Mouse (Mus musculus): Measurements from ENCODE around the gene Tia1.

Gene Tia1

DNA sequence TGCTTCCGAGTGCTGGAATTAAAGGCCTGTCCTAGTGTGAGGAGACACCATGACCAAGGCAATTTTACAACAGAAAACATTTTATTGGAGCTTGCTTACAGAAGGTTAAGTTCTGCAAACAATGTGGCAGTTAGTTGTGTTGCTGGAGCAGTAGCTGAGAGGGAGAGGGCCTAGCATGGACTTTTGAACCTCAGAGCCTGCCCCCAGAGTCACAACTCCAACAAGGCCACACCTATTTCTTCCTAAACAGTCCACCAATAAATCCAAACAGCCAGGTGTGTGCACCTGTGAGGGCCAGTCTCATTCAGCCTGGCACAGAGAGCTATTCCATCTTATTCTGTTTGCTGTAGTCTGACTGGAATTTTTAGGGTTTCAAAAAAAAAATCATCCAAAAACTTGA, 29.7 kb downstream of the Tia1 start:
- no peak for DNase-seq (ENCODE audit: low spot score)

DNA sequence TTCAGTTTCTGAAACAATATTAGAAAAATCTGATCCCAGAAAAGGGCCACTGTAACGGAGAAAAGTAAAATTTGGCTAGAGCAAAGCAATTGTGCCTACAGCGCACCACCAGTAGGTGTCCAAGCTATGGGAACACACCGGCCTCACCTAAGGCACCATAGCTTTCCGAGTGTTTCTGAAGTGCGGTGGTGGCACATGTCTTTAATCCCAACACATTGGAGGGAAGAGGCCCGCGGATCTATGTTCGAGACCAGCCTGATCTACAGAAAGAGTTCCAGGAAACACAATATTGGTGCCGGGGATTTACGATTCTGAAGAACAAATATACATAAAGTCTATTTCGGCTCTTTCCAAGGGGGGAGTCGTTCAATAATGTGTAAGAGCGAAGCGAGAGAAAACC, 33.7 kb downstream of the Tia1 start:
- DNase-seq (ENCODE audit: low spot score): no peak

DNA sequence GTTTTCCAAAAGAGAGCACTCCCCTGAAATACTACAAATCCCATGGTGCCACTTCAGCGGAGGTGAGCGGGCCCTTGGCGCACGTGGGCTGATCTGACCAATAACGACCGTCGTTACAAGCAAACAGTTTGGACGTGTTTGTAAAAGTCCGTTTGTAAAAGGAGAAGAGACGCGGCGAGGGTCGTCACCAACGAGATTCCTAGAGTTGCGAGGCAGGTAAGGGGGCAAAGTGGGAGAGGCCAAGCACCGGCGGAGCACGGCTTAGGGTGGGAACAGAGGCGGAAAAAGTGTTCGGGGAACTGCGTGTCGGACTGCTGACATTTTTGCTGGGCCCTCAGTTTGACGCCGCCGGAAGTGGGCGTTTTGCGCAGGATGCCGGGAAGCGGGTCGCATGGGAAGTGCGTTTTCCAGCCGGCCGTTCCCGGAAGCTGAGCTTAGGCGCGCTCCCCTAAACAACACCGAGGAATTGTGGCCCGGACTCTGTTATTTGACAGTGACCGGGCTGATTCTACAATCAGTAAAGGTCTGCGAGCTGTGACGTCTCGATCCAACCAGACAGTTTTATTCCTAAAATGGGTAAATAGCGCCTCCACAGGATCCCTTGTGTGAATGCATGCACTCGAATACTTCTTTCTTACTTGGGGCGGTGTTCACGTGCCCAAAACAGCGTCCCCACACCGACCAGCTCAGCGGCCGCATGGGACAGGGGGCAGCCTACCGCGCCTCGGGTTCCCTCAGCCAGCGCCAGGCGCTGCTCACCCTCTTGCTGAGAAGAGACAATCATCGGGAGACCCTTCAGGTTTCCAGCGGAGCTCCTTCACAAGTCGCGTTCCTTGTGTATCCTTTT, 34.5 kb downstream of the Tia1 start, which contains the start of gene C87436:
Gene C87436 (plus strand): TSS at position 103 of the 847 bp plus-strand sequence.
- DNase-seq (ENCODE audit: low spot score): peak; percentile 94

DNA sequence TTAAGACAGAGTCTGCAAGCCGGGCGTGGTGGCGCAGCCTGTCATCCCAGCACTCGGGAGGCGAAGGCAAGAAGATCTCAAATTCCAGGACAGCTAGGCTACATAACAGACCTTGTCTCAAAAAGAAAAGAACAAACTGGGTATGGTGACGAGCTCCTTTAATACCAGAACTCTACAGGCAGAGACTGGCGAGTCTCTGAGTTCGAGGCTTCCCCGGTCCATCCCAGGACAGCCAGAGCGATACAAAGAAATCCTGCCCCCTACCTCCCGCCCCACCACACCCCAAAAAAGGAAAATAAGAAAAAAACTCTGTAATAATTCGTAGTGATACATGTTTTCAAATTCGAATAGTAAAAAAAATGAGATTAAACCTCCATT, 35.1 kb downstream of the Tia1 start:
- DNase-seq (ENCODE audit: low spot score): no peak

DNA sequence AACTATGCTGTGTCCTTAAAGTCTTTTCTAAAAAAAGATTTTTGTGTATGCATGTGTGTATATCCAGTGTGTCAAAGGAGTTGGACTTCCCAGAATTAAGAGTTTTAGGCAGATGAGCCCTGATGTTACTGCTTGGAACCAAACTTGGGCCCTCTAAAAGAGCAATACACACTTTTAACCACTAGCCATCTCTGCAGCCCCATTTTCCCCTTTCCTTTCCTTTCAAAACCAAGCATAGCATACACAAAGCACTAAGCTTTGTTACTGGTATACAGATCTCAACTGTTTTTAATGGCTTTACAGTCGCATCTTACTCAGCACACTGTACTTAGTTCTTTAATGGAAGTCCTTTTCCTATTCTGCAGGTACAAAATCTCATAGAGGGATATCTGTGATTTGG, 35.5 kb downstream of the Tia1 start:
- no peak for DNase-seq (ENCODE audit: low spot score)

DNA sequence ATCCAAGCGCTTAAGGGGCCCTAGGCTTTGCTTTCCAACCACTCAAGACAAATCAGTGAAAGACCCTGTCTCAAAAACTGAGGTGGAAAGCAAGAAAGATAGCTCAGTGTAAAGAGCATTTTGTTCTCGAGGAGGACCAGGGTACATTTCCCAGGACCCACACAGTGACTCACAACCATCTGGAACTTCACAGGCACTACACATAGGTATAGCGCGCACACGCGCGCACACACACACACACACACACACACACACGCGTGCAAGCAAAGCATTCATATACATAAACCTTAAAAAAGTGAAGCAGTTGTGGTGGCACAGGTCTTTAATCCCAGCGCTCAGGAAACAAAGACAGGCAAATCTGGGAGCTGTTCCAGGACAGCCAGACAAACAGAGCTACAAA, 37.6 kb downstream of the Tia1 start:
- DNase-seq (ENCODE audit: low spot score): no peak

DNA sequence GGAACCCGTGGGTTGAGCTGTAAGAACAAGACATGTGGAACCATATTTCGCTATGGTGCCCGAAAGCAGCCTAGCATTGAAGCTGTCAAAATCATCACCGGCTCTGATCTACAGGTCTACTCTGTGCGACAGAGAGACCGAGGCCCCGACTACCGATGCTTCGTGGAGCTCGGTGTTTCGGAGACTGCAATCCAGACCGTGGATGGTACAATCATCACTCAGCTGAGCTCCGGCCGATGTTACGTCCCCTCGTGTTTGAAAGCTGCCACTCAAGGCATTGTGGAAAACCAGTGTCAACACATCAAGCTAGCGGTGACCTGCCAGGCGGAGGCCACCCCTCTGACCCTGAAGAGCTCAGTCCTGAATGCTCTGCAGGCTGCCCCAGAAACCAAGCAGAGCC, 41.5 kb downstream of the Tia1 start:
- no peak for DNase-seq (ENCODE audit: low spot score)

DNA sequence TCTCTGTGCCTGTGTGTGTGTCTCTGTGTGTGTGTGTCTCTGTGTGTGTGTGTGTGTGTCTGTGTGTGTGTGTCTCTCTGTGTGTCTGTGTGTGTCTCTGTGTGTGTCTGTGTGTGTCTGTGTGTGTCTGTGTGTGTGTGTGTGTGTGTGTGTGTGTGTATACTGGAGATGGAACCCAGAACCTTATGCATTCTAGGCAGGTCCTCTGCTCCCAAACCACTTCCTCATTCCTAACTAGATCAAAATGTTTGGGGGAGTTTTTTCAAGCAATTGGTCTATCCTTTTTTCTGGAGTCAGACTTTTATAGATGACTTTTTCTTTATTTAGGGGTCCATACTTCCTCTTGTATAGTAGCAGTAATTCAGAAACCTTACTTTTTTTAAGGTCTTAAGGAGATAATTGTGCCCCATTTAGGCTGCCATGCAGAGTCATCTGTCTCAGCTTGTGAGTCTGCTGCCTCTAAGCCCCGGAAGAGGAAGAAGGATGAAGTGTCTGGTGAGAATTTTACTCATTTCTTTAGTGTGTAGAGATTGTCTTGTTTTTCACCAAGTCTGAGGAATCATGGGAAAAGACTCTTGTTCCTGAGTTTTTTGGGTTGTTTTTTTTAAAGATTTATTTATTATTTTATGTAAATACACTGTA, 43.0 kb downstream of the Tia1 start:
- DNase-seq (ENCODE audit: low spot score): no peak

DNA sequence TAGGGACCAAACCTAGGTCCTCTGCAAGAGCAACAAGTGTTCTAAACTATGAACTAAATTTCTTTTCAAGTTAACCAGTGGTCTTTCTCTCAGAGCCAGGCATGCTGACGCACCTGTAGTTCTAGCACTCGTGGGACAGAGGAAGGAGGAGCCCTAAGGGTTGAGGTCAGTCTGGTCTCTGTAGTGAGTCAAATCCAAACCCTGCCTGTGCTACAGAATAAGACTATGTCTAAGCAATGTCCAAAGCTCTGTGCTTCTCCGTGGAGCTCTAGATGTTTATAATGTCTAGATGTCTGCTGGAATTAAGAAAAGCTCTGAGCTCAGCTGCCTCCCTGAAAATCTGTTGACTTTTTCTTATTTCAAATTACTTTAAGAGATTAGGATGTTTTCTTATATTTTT, 52.7 kb downstream of the Tia1 start:
- DNase-seq (ENCODE audit: low spot score): no peak

DNA sequence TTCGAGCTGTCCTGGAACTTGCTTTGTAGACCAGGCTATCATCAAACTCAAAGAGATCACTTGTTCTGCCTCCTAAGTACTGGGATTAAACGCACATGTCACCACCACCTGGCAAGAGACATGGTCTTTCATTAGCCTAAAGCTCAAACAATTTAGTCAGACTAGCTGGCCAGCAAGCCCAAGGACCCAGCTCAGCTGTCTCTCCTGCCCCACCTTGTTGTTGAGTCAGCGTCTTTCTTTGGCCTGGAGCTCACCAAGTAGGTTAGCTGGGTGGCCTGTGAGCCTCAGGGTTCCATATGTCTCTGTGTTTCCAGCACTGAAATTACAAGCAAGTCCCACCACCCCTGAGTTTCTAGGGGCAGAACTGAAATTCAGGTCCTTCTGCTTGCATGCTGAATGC, 59.1 kb downstream of the Tia1 start:
- no peak for DNase-seq (ENCODE audit: low spot score)

DNA sequence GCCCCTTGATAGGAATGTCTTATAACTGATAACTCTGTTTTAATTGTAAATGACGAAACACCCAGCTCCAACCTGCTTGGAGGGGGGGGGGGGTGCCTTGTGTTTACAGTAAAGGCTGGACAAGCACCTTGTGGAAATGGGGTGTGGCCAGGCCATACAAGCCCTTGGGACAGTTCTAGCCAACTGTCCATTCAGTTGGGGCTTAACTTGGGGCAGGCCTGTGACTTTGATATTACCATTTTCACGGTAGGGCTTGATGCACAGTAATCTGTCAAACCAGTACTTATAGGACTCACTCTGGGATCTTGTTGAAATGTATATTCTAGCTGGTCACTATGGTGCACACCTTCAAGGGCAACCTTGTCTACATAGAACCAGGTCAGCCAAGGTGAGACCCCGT, 67.3 kb downstream of the Tia1 start:
- no peak for DNase-seq (ENCODE audit: low spot score)

DNA sequence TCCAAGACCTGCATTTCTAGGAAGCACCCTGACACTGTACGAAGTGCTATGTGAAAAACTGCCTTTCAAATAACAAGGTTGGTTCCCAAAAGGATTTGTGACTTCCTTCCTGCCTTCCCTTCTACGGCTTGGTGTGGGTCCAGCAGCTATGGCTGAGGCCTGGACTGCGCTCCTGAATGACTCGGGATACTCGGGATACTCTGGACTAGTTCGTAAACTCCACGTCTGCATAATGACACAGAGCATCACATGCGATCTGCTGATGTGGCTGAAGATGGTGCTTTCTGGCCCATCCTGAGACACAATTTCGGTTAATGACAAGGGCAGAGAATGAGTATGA, 67.7 kb downstream of the Tia1 start:
- DNase-seq (ENCODE audit: low spot score): no peak

DNA sequence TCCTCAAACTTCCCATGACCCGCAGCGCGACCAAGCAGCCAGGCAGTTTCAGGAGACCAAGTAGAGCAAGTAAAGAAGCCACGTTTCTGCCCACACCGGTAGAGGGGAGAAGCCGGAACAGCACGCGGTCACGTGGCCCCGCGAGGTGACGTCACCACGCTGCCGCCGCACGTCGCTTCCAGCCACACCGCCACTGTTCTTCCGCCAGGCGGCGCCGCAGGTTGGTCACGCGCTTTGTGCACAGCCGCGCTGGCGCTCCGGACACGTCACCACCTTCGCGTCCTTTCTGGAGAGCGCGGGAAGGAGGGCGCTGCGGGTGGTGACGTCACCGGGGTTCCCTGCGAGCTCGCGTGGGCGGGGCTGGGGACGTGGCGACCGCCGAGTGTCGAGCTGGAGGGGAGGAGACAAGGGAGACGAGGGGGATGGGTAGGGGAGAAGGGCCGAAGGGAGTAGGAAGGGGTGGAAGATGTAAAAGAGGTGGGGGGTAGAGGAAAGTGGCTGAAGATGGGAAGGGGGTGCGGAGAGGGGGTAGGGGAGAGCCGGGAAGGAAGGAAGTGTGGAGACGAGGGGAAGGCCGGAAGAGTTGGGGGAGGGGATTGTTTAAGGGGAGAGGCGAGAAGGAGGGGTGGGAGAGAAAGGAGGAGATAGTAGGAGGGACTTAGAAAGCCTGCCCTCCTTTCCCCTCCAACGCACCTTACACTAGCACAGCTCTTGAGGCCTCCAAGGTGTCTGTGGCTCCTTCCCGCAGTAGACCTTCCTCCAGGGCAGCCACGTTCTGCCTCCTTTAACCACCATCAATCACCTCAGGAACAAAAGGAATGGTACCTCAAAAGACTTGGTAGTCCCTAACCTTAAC, 68.3 kb downstream of the Tia1 start:
- DNase-seq (ENCODE audit: low spot score): peak; percentile 100

DNA sequence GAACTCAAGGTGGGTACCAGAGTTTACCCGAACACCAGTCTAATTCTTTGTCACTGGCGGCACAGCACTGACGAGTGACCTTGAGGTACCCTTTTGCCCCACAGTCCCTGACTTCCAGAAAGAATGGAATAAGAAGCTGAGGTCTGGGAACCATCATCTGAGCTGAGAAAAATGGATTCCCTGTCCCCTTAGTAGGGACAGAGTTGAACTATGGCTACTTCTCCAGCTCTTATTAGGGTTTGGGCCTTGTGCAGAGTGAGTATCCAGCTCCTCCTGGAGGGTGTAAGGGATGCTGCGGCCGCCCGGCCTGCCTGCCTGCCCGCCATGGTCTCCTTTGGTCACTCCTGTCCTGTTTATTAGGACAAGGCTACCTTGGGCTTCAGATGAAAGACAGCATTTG, 69.1 kb downstream of the Tia1 start:
- DNase-seq (ENCODE audit: low spot score): no peak

DNA sequence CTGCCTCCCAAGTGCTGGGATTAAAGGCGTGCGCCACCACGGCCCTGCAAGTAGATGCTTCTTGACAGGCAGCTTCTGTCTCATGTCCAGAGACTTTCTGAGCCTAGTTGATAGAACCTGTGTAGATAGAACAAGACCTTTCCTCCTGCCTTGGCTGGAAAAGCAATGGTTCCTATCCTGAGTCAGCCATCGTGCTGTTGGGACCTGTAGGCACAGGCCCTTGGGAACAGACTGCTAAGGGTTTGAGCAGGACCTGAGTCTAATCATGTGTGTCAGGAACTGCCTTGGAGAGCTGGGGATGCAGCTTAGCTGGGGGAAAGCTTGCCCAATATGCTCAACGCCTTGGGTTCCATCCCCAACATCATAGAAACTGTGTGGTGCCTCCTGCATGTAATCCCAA, 70.1 kb downstream of the Tia1 start:
- no peak for DNase-seq (ENCODE audit: low spot score)

DNA sequence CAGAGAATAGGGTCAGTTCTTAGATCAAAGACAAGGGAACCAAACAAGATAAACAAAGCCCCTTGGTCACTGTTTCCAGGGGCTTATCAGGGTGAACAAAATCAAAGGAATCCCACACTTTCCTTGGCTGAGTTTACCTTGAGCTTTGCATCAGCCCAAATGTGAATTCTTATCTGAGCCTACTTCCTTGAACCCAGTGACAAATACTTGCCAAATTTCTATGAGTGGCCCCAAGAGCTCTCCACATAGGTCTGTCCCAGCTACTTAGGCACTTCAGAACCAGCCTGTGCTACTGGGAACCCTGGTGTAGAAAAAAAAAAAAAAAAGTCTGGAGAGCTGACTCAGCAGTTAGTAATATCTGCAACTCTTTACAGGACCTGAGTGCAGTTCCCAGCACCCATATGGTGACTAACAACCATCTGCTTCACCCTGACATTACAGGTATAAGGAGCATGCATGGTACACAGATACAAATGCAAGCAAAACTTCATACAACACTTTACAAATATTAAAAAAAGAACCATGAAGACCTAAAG, 70.7 kb downstream of the Tia1 start:
- no peak for DNase-seq (ENCODE audit: low spot score)

DNA sequence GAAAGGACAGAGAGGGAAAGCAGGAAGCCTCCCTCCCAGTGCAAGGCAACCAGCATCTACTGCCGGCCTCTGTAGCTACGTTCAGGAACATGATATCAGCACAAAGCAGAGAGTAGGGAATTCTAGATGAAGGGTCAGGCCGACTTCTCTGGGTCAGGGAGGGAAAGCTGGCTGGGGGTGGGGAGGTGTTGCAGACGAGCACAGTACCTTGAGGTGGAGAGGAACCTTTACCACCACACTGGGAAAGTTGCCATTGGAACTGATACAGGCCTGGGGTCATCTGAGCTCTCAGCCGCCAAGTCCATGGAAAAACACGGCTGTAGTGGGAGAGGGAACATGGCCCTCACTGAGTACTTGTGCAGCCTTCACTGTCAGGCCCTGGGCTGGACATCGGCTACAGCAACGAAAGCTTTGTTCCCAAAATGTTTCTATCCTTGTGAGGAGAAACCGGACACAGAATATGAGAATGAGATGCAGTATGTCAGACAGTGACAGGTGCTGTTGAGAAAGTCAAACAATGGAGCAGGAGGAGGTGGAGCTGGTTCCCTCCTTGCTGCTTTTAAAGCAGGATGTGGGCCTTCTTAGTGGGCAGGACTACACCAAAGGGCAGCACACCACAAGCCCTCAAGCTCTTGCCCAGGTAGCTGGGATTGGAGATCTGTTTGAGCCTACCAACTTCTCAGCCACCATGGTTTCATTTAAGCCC, 71.6 kb downstream of the Tia1 start:
- DNase-seq (ENCODE audit: low spot score): no peak

DNA sequence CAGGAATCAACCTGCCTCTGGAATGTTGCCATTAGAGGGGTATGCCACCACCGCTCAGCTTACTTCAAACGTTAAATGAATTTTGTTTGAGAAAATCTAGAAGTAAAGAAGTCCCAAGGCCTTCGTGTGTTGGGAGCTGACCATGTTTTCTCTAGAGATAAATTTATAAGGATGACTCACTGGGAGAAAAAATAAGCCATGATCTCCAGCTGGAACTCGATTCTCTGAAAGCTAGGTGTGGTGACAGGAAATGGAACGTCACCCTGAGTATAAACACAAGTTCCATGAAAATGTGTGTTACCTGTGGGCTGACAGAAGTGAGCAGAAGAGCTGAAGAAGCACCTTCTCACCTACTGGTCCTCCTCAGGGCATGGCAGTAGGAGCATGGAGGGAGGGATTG, 72.9 kb downstream of the Tia1 start:
- no peak for DNase-seq (ENCODE audit: low spot score)

DNA sequence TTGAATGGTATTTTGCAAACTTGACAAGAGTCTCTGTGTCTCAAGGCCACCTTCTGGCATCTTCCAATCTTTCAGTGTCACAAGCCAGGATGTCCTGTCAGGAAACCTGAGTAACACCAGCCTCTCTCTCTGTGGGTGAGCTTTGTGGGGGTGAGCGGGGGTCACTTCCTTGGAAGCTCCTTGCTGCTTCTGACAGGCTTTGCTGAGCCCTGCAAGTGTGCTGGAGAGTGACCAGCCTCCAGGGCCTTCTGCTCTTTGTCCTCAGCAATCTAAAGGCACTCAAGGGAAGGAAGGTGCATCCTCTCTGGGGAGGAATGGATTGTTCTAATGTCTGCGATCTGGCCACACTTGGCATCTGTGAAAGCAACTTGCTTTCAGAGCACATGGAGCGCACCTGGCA, 75.3 kb downstream of the Tia1 start:
- DNase-seq (ENCODE audit: low spot score): no peak

DNA sequence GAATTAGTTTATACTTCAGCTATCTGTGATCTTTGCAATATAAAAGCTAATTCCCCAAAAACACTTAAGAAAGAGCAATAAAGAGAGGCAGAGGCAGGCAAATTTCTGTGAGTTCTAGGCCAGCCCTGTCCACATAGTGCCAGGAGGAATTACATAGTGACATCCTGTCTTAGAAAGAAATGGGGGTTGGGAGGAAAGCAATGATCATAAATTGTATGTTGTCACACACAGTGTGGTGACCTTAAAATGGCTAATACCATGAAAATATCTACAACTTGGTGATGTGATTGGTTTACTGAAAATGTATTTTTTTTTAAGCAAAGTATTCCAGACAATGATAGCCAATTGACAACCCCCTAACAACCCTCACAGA, 75.8 kb downstream of the Tia1 start:
- DNase-seq (ENCODE audit: low spot score): no peak

DNA sequence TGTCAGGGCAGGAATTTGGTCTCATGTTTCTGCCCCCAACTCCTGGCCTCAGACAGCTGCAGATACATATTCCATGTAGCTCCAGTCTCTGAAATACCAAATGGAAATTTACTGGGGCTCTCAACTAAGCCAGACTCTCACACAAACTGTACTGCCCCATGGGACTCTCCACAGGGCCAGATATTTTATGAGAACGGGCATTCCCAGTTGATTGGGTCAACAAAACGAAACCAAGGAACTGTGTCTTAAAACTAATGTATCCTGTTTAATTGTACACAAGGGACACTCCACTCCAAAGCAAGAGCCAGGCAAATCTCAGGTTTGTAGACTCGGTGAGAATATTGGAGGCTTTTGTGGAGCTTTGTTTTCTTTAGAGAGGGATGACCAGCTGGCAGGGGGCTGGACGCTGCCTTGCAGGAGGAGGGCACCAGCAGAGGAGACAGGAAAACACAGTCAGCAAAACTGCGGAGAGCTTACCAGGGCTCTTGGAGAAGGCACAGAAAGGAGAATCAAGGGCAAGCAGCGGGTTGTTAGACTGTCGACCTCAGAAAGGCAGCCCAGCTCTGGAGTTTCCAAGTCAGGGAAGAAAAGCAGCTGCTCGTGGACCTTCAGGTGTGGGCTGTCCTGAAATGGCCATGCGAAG, 76.3 kb downstream of the Tia1 start:
- no peak for DNase-seq (ENCODE audit: low spot score)

DNA sequence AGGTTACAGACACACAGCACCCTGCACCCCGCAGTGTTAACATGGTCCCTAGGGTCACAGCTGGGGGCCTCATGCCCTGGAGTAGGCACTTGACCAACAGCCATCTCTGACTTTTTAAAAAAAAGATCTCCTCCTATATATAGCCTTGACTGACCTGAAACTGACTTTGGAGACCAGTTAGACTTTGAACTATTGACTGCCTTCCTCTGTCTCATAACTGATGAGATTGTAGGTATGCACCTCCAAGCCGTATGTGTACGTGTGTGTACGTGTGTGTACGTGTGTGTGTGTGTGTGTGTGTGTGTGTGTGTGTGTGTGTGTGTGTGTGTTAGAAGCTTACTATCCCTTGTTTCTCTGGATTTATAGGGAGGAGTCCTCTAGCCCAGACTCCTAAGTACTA, 77.9 kb downstream of the Tia1 start:
- no peak for DNase-seq (ENCODE audit: low spot score)

Data from spleen, adult 12 weeks (tissue).